Mouse (Mus musculus) CD4-positive helper T cell, adult 2 months (primary cell): ENCODE results near the gene Ccdc187.
A peak's percentile ranks its signal among the peaks of the same experiment; 100 is the strongest.

Experiments
- DNase-seq: peaks from one replicate; pipeline ENCODE4 v3.0.0-alpha.2; 2012; ENCODE audit warnings: low read depth, missing footprints, low spot score

Gene Ccdc187

DNA sequence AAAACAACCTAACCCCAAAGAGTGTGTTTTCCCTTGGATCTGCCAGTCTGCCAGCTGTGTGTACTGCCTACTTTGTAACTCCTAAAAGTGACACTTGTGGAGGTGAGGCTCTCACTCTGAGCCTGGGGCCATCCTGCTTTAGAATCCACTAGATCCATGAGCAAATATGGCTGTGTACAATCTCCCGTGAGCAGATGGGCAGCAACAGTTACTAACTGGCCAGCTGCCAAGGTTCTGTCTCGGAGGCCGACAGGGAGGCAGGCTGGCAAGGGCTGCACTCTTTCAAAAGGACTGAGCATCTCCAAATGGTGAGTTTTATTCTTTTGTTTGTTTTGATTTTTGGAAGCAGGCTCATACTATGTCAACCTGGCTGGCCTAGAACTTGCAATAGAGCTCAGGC, 79.8 kb downstream of the Ccdc187 start:
- DNase-seq: no peak

DNA sequence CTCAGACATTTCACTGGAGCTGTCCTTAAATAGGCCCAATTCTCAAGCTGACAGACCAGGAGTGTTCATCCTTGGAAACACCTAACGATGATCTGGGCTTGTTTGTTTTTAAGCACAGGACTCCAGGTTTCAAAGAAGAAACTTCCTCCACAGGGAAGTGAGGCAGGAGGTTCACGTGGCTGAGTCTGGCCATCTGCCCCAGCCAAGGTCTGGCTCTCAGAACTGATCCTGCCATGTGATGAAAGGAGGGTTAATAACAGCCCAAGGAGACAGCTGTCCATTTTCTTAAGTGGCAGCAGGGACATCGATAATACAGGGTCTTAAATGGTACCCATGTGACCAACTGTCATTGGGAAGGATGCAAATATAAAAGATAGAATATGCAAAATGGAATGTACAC, 84.8 kb downstream of the Ccdc187 start:
- no peak for DNase-seq

DNA sequence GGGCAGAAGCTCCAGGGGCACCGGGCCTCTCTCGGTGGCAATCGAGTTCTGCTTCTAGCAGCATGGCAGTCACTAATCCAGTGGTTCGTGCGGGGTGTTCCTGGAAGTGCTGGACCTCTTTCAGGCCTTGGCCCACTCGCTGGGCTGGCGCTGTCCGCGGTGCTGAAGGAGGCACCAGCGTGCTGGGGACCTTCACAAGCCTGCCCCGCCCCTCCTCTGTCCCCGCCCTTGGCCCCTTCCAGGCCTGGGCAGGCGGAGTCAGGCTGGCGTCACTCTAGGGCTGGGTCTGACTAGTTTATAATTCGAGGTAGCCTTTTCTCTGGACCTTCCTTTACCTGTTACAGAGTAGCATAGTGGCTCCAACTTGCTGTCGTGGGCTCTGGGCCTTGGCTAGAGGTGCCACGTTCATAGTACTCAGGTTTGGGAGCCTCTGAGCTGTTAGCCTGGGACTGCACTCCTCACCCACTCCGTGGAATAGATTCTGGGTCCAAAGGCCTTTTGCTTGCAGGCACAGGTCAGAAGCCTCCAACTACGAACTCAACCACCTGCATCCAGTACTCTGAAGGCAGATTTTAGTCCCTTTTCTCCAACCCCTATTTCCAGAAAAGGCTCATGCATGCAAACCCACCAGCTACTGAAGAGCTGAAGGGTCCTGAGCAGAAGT, 86.1 kb downstream of the Ccdc187 start, which contains the start of gene Lhx3:
Lhx3 (minus strand) TSS at position 164 of the 664 bp plus-strand sequence.
- DNase-seq: peak; percentile 29

DNA sequence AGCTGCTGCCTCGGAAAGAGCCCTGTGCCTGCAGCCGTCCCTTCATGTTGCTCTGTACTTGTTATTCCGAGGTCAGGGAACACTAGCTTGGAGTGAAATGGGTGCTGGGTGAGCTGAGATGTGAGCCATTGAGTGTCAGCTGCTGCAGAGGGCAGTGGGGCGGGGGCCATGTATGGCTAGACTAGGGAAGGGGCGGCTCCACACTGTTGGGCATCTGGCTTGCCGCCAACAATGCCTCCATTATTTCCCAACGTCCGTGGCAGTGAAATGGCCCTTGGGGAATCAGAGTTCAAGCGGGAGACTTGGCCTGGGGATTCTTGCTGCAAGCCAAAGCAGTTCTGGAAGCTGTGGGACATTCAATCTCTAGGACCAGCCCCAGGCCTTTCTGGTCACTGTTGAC, 86.8 kb downstream of the Ccdc187 start:
- no peak for DNase-seq

DNA sequence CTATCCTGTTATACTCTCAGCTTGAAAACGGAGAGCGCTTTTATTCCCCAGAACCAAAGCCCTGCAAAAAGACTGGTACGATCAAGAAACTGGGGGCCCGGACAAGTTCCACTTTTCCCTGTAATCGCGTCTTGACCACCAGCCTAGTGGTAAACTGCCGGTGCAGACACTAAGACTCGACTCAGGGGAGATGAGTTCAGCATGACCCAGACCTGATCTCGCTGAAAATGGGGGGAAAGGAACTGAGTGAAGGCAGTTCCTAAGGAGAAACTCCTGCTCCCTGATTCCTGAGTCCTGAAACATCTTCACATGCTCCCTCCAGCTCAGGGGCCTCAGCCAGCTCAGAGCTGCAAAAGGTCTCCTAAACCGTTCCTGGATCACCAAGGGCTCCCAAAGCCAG, 88.6 kb downstream of the Ccdc187 start:
- no peak for DNase-seq

DNA sequence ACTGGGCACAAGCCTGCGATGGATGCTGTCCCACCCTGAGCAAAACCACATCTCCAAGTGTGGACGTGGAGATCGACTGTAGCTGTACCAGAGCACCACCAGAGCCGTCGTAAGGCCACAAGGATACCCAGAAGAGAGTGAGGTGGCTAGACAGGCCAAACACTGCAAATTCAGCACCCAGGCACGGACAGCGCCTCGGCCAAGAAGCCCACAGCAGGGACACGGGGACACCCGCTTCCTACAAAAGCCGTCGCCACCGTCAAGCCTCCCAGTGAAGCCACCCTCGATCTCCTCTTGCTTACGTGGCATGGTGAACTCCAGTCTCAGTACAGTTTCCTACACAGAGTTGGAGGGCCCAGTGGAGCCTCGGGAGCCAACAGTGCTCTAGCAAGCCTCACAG, 89.2 kb downstream of the Ccdc187 start:
- no peak for DNase-seq

DNA sequence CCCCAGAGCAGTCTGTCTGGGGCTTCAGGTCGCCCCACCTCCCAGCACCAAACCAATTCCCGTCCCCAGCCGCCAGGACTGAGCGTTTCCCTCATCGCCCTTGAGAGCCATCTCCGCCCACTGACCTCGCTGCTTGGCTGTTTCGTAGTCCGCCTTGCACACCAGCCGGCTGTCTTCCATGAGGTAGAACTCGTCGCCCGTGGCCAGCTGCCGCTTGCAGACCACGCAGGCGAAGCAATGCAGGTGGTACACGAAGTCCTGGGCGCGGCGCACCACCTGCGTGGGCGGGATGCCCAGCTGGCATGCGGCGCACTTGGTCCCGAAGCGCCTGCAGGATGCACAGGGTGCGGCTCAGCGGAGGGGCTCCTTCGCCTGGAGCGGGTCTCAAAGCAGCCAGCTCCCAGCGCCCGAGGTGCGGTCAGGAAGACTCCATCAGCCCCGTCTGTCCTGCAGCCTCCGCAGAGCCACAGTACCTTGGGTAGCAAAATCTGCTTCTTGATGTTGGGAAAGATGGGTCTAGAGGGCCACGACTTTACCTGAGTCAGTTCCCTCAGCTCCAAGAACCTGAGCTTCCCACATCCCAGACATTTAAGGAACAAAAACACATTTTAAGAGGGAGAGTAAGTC, 91.4 kb downstream of the Ccdc187 start:
- no peak for DNase-seq

DNA sequence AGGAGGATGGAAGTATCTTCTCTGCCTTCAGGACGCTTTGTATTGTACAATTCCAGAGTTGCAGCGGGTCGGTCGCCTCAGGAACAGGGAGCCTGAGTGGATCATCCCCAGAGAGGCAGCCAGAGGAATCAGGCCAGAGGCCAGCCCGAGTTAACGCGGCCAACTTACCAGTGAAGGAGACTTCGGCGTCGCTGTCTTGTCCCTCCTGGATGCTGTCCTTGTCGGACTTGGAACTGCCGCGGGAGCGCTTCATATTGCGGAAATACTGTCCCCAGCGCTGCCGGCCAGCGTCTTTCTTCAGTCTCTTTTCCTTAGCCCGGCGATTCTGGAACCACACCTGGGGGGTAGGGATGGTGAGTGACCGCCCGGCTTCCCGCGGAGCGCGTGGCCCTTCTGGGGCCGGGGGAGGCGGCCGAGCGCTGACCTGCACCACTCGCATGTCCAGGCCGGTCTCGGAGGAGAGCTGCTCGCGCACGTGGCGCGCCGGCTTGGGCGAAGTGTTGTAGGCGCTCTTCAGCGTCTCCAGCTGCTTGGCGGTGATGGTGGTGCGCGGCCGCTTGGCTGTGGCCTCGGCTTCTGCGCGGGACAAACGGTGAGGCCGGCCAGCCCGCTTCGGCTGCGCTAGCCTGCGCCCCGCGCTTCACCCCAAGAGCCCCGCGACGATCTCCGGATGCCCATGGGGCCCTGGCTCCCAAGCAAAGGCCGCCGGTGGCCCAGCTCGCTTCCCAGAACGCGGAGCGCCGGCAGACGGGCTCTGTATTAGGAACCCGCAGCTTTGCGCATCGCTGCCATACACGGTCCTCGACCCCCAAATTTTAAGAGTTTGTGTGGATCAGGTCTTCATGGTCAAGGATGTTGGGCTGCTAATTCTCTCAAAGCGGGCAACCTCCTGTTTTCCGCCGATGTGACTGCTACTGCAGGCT, 92.2 kb downstream of the Ccdc187 start:
- no peak for DNase-seq

DNA sequence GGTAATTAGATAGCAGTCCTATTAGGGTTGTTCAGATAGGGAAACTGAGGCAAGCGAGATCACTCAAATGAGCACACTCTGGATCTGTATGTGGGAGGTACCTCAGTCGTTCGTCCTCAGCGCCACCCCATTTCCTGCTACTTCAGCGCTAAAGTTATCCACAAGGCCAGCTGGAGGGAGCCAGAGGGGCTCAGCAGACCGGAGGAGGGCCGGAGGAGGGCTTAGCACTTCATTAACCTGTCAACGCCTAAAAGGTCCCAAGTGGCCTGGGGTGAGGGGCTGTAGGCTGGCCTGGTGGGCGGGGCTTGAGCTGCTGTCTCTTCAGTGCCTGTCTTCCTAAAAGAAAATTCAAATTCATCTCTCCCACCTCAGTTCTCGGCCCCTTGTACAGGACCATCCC, 95.9 kb downstream of the Ccdc187 start:
- DNase-seq: no peak

DNA sequence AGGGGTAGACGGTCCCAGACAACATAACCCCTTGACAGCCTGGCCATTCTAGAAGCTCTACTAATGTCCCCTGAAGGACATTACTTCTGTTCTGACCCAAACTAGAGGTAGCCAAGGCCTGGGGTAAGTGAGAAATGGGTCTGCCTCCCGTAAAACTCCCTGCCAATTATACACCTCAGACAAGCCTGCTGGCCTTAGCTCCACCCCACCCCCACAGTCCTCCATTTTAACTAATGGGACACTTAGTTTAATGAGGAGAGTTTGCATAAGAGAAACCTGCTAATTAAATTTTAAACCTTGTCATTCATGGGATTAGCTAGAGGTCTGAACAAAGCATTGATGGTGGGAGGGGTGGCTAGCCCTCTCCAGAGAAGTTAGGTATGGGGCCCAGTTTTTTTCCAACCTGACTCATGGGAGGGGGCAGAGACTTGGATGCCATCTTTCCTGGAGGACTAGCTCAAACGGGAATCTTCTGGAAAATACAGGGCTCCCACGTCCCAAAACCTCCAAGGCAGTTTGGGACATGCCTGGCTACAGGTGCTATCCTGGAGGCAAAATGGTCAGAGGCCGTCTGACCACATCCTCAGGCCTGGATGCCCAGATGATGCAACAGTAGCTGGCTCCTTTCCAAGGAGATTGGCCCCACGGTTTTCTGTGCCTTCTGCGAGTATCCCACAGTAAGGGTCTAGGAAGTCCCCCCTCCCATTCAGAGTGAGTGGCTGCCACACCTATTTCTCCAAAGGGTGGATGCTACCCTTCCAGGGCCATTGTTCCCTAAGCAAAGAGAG, 99.6 kb downstream of the Ccdc187 start:
- no peak for DNase-seq
